Mouse (Mus musculus): Measurements from ENCODE around the gene Fam20c.

Fam20c gene

DNA sequence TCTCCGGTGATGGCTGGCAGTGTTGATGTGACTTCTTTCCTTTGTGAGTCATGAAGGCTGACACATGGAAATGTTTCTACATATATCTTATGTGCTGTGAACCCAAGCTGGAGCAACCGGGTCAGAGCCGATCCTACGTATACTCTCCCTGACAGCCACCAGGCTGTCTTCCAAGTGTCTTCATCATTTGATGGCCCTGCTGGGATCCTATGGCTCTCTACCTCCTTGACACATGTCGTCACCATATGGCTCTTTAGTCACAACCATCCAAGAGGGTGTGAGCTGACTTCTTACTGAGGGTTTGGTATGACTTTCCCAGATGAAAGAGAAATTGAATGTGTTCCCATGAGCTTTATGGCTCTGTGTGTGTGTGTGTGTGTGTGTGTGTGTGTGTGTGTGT, 50.0 kb downstream of the Fam20c start:
- no peak for DNase-seq (ENCODE audit: low read depth, low spot score)

DNA sequence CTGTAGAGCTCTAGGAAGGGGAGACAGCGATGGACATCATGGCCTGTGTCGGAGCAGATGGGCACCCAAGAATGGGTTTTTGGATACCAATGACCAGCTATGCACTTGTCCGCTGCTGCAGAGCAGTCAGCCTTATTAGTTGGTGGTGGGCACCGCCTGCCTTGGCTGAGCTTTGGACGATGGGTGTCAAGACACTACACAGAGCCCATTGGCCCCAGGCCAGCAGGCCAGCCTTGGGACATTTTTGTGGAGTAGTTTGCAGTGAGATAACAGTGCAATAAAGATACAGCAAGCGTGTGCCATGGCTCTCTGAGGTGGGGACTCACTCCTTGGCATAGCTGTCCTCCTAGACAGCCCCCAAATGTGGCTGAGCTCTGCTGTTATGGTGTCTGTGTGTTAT, 55.5 kb downstream of the Fam20c start:
- no peak for DNase-seq (ENCODE audit: low read depth, low spot score)

- no peak for DNase-seq (ENCODE audit: low read depth, low spot score)
Measured at GRCm38 (mm10) chr5:138819780-138820179, 65.5 kb downstream of the Fam20c start, which contains the start of gene Gm5294. TSS of gene Gm5294 (plus strand) at chr5:138820080.

GRCm38 (mm10) chr5:138820717-138821332, 66.5 kb downstream of the Fam20c start:
- no peak for DNase-seq (ENCODE audit: low read depth, low spot score)

DNA sequence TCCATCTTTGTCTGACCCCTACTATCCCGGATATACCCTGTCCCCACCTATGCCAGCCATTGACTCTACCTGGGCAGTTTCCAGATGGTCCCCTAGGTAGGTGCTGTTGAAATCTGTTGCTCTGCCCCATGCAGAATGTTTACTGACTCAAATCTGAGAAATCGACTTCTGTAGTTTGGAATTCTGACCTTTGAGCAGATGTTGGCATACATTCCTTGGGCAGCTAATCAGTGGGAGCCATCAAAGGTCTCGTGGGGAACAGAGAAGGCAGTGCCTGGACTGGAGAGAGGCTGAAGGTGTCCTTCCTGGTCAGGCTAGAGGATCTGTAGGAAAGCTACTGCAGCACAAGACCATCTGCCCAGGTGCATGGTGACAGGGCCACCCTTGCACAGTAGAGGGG, 70.8 kb downstream of the Fam20c start:
- no peak for DNase-seq (ENCODE audit: low read depth, low spot score)

DNA sequence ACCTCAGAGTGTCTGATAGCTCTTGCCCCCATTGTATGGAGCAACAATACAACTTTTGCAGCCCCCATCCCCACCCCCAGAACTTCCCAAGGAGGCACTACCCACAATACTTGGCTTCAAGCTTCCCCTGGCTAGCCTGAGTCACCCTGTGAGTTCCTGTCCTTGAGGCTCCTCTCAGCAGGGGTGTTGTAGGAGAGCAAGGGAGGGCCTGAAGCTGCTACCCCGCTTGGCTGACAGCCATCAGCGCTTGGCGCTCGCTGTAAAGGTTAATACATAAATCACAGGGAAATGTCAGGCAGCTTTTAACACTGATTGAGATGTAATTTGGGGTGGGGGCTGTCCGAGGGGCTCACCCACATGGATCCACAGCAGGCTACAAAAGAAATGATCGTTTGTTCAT, 79.1 kb downstream of the Fam20c start:
- no peak for DNase-seq (ENCODE audit: low read depth, low spot score)

DNA sequence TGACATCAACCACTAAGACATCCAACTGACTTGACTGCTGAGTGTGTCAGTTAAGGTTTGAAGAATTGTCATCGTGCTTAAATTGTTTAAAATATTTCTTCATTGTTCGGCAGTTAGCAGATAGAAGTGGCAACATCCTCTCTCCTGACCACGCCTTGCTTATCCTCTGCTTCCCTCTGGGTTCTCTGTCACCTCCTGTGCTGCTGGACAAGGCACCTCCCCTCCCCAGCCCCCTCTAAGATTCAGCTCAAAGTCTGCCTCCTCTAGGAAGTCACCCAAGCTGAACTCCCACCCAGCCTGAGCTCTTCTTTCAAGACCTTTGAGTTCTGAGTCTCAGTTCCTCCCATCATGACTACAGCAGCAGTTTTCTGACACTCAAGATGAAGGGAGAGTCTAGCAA, 80.6 kb downstream of the Fam20c start:
- DNase-seq (ENCODE audit: low read depth, low spot score): no peak

- DNase-seq (ENCODE audit: low read depth, low spot score): no peak
Measured at GRCm38 (mm10) chr5:138840981-138841380, 86.7 kb downstream of the Fam20c start.

GRCm38 (mm10) chr5:138843168-138843824, 89.0 kb downstream of the Fam20c start:
- no peak for DNase-seq (ENCODE audit: low read depth, low spot score)

DNA sequence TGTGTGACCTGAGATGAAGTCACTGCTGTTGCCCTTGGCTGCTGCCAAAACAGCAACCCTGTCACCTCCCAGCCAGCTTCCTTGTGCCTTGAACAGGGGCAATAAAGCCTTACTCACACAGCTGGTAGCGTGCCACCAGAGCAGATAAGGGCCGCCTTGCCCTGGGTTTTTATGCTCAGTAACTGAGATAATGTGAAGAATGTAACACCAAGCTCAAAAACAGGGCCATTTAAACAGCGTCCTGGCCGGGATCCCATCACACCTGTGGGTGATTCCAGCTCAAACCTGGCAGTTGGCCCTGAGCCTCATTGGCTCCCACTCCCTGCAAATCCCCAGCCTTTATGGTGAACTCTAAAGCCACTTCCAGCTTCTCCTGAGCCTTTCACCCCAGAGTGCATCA, 92.2 kb downstream of the Fam20c start:
- DNase-seq (ENCODE audit: low read depth, low spot score): no peak

GRCm38 (mm10) chr5:138848102-138848501, 93.8 kb downstream of the Fam20c start:
- DNase-seq (ENCODE audit: low read depth, low spot score): peak; percentile 47

- no peak for DNase-seq (ENCODE audit: low read depth, low spot score)
Measured at GRCm38 (mm10) chr5:138849682-138850461, 95.6 kb downstream of the Fam20c start.

DNA sequence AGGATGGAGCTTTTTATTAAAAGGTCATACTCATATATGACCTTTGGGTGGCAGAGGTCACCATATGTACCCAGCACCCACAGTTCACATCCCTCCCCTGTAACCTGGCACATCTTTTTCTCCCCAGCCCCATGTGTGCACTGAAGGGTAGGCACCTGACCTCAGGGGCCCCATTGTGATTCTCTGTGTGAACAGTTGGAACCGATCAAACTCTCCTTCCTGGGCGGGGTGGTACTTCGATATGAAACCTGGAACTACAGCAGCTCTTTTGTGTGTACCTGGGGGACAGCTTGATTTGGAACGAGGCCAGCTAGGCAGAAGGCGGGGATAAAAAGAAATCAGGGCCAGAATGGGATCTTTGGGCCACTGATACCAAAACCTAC, 96.1 kb downstream of the Fam20c start:
- no peak for DNase-seq (ENCODE audit: low read depth, low spot score)

GRCm38 (mm10) chr5:138851296-138851780, 97.0 kb downstream of the Fam20c start:
- no peak for DNase-seq (ENCODE audit: low read depth, low spot score)

DNA sequence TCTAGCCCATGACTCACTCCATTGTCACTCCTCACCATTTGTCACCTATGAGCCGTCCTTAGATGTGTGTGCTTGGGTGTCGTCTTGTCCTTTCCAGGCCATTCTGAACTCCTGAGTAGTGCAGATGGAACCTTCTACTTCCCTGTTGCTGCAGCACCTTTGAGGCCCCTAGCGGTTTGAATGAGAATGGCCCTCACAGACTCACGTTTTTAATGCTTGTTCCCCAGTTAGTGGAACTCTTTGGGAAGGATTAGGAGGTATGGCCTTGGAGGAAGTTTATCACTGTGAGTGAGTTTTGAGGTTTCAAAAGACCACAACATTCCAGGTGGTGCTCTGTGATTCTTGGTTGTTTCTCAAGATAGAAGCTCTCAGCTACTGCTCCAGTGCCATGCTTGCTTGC, 97.8 kb downstream of the Fam20c start:
- no peak for DNase-seq (ENCODE audit: low read depth, low spot score)

- DNase-seq (ENCODE audit: low read depth, low spot score): no peak
Measured at GRCm38 (mm10) chr5:138853349-138853748, 99.0 kb downstream of the Fam20c start.

GRCm38 (mm10) chr5:138857010-138857617, 102.8 kb downstream of the Fam20c start:
- no peak for DNase-seq (ENCODE audit: low read depth, low spot score)

GRCm38 (mm10) chr5:138857811-138858251, 103.5 kb downstream of the Fam20c start:
- DNase-seq (ENCODE audit: low read depth, low spot score): no peak
